Mouse (Mus musculus): ENCODE results near the gene 1700037H04Rik.

1700037H04Rik gene

GRCm38 (mm10) chr2:131159938-131160581 lies at the start of gene 1700037H04Rik:
Gene 1700037H04Rik, minus strand, starts transcription at chr2:131160081.
- peak; percentile 100 for DNase-seq (ENCODE audit: low read depth, low spot score)

- no peak for DNase-seq (ENCODE audit: low read depth, low spot score)
Measured at GRCm38 (mm10) chr2:131209125-131209795, 49.4 kb upstream of the 1700037H04Rik start.

- no peak for DNase-seq (ENCODE audit: low read depth, low spot score)
Measured at GRCm38 (mm10) chr2:131208356-131208755, 48.5 kb upstream of the 1700037H04Rik start.

GRCm38 (mm10) chr2:131206778-131207177 lies 46.9 kb upstream of the 1700037H04Rik start, which contains the start of gene Ap5s1:
Gene Ap5s1, plus strand, starts transcription at chr2:131207078.
- no peak for DNase-seq (ENCODE audit: low read depth, low spot score)

GRCm38 (mm10) chr2:131205521-131206182 lies 45.8 kb upstream of the 1700037H04Rik start:
- DNase-seq (ENCODE audit: low read depth, low spot score) = no peak

- DNase-seq (ENCODE audit: low read depth, low spot score) = peak; percentile 21
Measured at GRCm38 (mm10) chr2:131204410-131204981, 44.6 kb upstream of the 1700037H04Rik start.

GRCm38 (mm10) chr2:131203816-131204409 lies 44.0 kb upstream of the 1700037H04Rik start:
- no peak for DNase-seq (ENCODE audit: low read depth, low spot score)

- no peak for DNase-seq (ENCODE audit: low read depth, low spot score)
Measured at GRCm38 (mm10) chr2:131201262-131201661, 41.4 kb upstream of the 1700037H04Rik start.

GRCm38 (mm10) chr2:131200710-131201109 lies 40.8 kb upstream of the 1700037H04Rik start:
- DNase-seq (ENCODE audit: low read depth, low spot score) = no peak

- DNase-seq (ENCODE audit: low read depth, low spot score) = no peak
Measured at GRCm38 (mm10) chr2:131196606-131197316, 36.9 kb upstream of the 1700037H04Rik start.

GRCm38 (mm10) chr2:131191005-131191390 lies 31.1 kb upstream of the 1700037H04Rik start:
- no peak for DNase-seq (ENCODE audit: low read depth, low spot score)

- no peak for DNase-seq (ENCODE audit: low read depth, low spot score)
Measured at GRCm38 (mm10) chr2:131190344-131191004, 30.6 kb upstream of the 1700037H04Rik start.

- DNase-seq (ENCODE audit: low read depth, low spot score) = no peak
Measured at GRCm38 (mm10) chr2:131189521-131190309, 29.8 kb upstream of the 1700037H04Rik start.

- DNase-seq (ENCODE audit: low read depth, low spot score) = no peak
Measured at GRCm38 (mm10) chr2:131188311-131188710, 28.4 kb upstream of the 1700037H04Rik start.

GRCm38 (mm10) chr2:131187602-131187922 lies 27.7 kb upstream of the 1700037H04Rik start:
- no peak for DNase-seq (ENCODE audit: low read depth, low spot score)

- DNase-seq (ENCODE audit: low read depth, low spot score) = peak; percentile 76
Measured at GRCm38 (mm10) chr2:131186771-131187601, 27.1 kb upstream of the 1700037H04Rik start, which contains the start of the genes Cdc25b and Spef1. Gene Cdc25b, plus strand, starts transcription at chr2:131186949. Gene Spef1, minus strand, starts transcription at chr2:131187282.

GRCm38 (mm10) chr2:131186343-131186742 lies 26.5 kb upstream of the 1700037H04Rik start:
- DNase-seq (ENCODE audit: low read depth, low spot score) = no peak

- DNase-seq (ENCODE audit: low read depth, low spot score) = peak; percentile 83
Measured at GRCm38 (mm10) chr2:131179990-131180587, 20.2 kb upstream of the 1700037H04Rik start, which contains the start of gene Cenpb. Gene Cenpb, minus strand, starts transcription at chr2:131180067.

All from ES-CJ7 (cell line).